Mouse (Mus musculus): ENCODE results near the gene Rtbdn. TPM values are rescaled to one million over a fixed set of nuclear protein-coding genes. Genes with fewer than 3 reads are reported as not detected.

Gene Rtbdn
- polyA plus RNA-seq, 1 experiment from 2014 or later, result not detected

DNA sequence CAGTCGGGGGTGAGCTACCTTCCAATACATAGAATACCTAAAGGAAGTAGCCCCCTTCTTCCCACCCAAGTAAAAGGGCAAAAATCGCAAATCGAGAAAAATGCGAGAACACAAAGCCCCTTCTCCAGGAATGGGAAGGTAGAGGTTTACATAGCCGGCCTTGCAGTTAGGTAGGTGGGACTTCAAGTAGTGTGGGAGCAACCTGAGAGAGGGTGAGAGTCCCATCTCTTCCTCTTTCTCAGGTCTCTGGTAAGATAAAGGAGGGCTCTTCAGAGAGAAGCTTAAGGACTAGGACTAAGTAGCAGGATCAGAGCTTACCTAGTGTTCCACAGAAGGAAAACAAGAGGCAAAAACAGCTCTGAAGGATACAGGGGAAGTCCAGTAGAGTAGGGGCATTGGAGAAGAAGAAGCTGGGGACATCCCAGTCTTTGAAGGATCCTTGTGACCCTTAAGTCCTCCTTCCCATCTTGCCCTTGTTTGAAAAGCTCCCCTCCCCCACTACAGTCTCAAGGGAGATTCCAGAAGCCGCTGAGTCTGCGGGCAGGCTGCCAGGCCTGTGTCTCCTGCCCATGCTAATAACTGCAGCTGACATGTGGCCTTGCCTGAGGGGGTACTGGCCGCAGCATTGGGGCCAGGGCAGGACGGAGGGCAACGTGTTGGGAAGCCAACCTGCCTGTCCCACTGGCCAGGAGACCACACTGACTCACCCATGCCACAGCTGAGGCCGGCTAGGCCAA, 34.0 kb downstream of the Rtbdn start:
- ATAC-seq (ENCODE audit: insufficient read depth), result no peak
- TF ChIP-seq CTCF (IDR thresholded peaks at IDR 0.05; ENCODE audit: low read depth), result no peak
- H3K9ac ChIP-seq, result peak overlapping the region; percentile 47; the same call in 1 of the 2 replicates
- 25% methylated on average over 11 of the region's 11 CpGs for WGBS
- no peak overlapping the region; the same call in 1 of the 2 replicates for H3K4me3 ChIP-seq (ENCODE audit: low read depth, low read length)
- DNase-seq, result peak; percentile 93
- peaks cover 5% of the 10 kb centered on the region for H3K27me3 ChIP-seq (ENCODE audit: insufficient read depth, low read length)
- H3K4me1 ChIP-seq (ENCODE audit: insufficient read depth), result peaks cover 56% of the 10 kb centered on the region
- no peaks in the 10 kb centered on the region for H3K9me3 ChIP-seq (ENCODE audit: low read depth, low read length)
- H3K4me2 ChIP-seq, result peak overlapping the region; percentile 99
- H3K27ac ChIP-seq (ENCODE audit: low read depth), result peak overlapping the region; percentile 80
- H3K36me3 ChIP-seq (ENCODE audit: insufficient read depth), result no peaks in the 10 kb centered on the region

- no peak for TF ChIP-seq CTCF (IDR thresholded peaks at IDR 0.05; ENCODE audit: low read depth)
- Histone ChIP-seq H3K4me3 (ENCODE audit: low read depth, low read length) (no peak overlapping the region), H3K4me2 (peak overlapping the region; percentile 3), H3K27ac (ENCODE audit: low read depth) (peak overlapping the region; percentile 80), H3K27me3 (ENCODE audit: insufficient read depth, low read length) (peaks cover 4% of the 10 kb centered on the region), H3K36me3 (ENCODE audit: insufficient read depth) (no peaks in the 10 kb centered on the region), H3K9ac (0 out of 2 replicates have a peak overlapping the region, but pooled peaks have one; percentile 3), H3K4me1 (ENCODE audit: insufficient read depth) (peaks cover 56% of the 10 kb centered on the region), H3K9me3 (ENCODE audit: low read depth, low read length) (no peaks in the 10 kb centered on the region)
- WGBS, result 73% methylated on average over 15 of the region's 15 CpGs
- DNase-seq (no peak), ATAC-seq (ENCODE audit: insufficient read depth) (no peak)
Measured at GRCm38 (mm10) chr8:84981644-84982498, 35.1 kb downstream of the Rtbdn start.

- TF ChIP-seq CTCF (IDR thresholded peaks at IDR 0.05; ENCODE audit: low read depth), result no peak
- Histone ChIP-seq H3K4me3 (ENCODE audit: low read depth, low read length) (no peak overlapping the region), H3K27me3 (ENCODE audit: insufficient read depth, low read length) (no peaks in the 10 kb centered on the region; the same call in 1 of the 2 replicates), H3K9ac (0 out of 2 replicates have a peak overlapping the region, but pooled peaks have one; percentile 3), H3K4me1 (ENCODE audit: insufficient read depth) (peaks cover 56% of the 10 kb centered on the region), H3K36me3 (ENCODE audit: insufficient read depth) (no peaks in the 10 kb centered on the region), H3K9me3 (ENCODE audit: low read depth, low read length) (no peaks in the 10 kb centered on the region), H3K27ac (ENCODE audit: low read depth) (peak overlapping the region; percentile 24; the same call in 1 of the 2 replicates), H3K4me2 (peak overlapping the region; percentile 3)
- WGBS, result 57% methylated on average over 3 of the region's 3 CpGs
- DNase-seq (no peak), ATAC-seq (ENCODE audit: insufficient read depth) (no peak)
Measured at GRCm38 (mm10) chr8:84982499-84983011, 35.8 kb downstream of the Rtbdn start.

DNA sequence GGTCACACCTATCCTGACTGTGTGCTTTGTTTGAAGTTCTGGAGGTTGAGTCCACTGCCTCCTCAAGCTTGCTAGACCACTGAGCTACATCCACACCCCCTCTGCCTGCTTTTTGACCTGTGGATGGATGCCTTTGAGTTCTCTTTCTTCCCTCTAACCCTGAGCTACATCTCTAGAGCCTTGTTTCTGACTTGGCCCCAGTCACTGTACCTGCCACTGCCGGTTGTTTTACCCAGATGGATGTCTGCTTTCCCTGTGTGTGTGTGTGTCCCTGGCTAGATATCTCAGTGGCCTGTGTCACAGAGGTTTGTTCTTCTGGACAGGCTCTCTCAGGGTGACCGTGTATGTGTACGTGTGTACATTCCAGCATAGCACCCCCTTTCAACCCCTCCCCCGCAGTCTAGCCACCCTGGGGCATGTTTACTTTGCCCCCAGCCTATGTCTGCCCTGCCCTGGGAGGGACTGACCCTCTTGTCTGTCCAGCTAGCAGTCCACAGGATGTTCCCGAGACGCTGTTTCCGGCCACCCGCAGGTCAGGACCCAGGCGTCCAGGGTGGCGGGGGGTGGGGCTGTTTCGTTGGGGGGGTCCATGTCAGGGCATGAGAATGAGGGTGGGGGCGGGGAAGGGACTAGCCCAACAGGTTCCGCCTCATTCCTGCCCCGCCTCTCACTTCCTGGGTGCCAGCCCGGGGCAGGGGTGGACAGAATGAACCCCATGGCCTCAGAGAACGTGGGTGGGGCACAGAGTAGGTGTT, 37.7 kb downstream of the Rtbdn start:
- no peak for TF ChIP-seq CTCF (IDR thresholded peaks at IDR 0.05; ENCODE audit: low read depth)
- peak overlapping the region; percentile 67 for H3K27ac ChIP-seq (ENCODE audit: low read depth)
- peaks cover 53% of the 10 kb centered on the region for H3K4me1 ChIP-seq (ENCODE audit: insufficient read depth)
- peak overlapping the region; percentile 52 for H3K4me3 ChIP-seq (ENCODE audit: low read depth, low read length)
- 3% methylated on average over 16 of the region's 16 CpGs for WGBS
- H3K9ac ChIP-seq, result peak overlapping the region; percentile 58
- no peaks in the 10 kb centered on the region for H3K36me3 ChIP-seq (ENCODE audit: insufficient read depth)
- H3K4me2 ChIP-seq, result peak overlapping the region; percentile 100
- H3K27me3 ChIP-seq (ENCODE audit: insufficient read depth, low read length), result no peaks in the 10 kb centered on the region
- DNase-seq (peak; percentile 23), ATAC-seq (ENCODE audit: insufficient read depth) (no peak)
- H3K9me3 ChIP-seq (ENCODE audit: low read depth, low read length), result no peaks in the 10 kb centered on the region

GRCm38 (mm10) chr8:84985049-84985683, 38.4 kb downstream of the Rtbdn start:
- TF ChIP-seq CTCF (IDR thresholded peaks at IDR 0.05; ENCODE audit: low read depth), result no peak
- Histone ChIP-seq H3K27ac (ENCODE audit: low read depth) (peak overlapping the region; percentile 67), H3K9me3 (ENCODE audit: low read depth, low read length) (no peaks in the 10 kb centered on the region), H3K9ac (peak overlapping the region; percentile 58), H3K4me3 (ENCODE audit: low read depth, low read length) (peak overlapping the region; percentile 52), H3K4me2 (peak overlapping the region; percentile 100), H3K4me1 (ENCODE audit: insufficient read depth) (peaks cover 48% of the 10 kb centered on the region), H3K36me3 (ENCODE audit: insufficient read depth) (no peaks in the 10 kb centered on the region), H3K27me3 (ENCODE audit: insufficient read depth, low read length) (no peaks in the 10 kb centered on the region)
- ATAC-seq (ENCODE audit: insufficient read depth), result no peak
- DNase-seq, result peak; percentile 64
- 2% methylated on average over 23 of the region's 23 CpGs for WGBS

Measured in lung, embryonic 14.5 days (tissue).